Mouse (Mus musculus) lung, embryonic 16.5 days (tissue): ENCODE measurements at regions not wholly inside any gene's neighbourhood (a gene's known extent, or its start where the extent isn't known, plus 50 kb on each side); places are given as distances from the start of the nearest gene placed in this dataset.

Source experiments
- ATAC-seq: fragments of 200-750 bp; cut with Nextera tagmentation; 2 replicates; pipeline ENCODE4 v1.8.0; 2017; ENCODE audit warnings: low read depth, mild to moderate bottlenecking, moderate library complexity
- H3K27ac ChIP-seq: fragments of 300-500 bp; sonication (generic); 2 replicates; pipeline ENCODE4 v1.5.1; 2014; ENCODE audit warnings: mild to moderate bottlenecking, control low read depth, low read length
- H3K27me3 ChIP-seq: fragments of 300-500 bp; sonication (generic); 2 replicates; pipeline ENCODE4 v1.6.1; 2014; ENCODE audit warnings: low read depth, low read length, mixed read lengths; ENCODE audit not compliant: control insufficient read depth, insufficient read depth
- H3K36me3 ChIP-seq: fragments of 300-500 bp; sonication (generic); 2 replicates; pipeline ENCODE4 v1.6.1; 2014; ENCODE audit warnings: low read length; ENCODE audit not compliant: control insufficient read depth, insufficient read depth
- H3K4me1 ChIP-seq: fragments of 300-500 bp; sonication (generic); replicated peaks from 2 replicates; pipeline ENCODE4 v1.6.1; 2014; ENCODE audit warnings: low read length, mixed read lengths; ENCODE audit not compliant: control insufficient read depth, insufficient read depth
- H3K4me2 ChIP-seq: fragments of 300-500 bp; sonication (generic); 2 replicates; pipeline ENCODE4 v1.6.1; 2014; ENCODE audit warnings: low read depth, low read length, control low read depth
- H3K4me3 ChIP-seq: fragments of 300-500 bp; sonication (generic); 2 replicates; pipeline ENCODE4 v1.5.1; 2014; ENCODE audit warnings: mild to moderate bottlenecking, low read length, control low read depth
- H3K9ac ChIP-seq: fragments of 300-500 bp; sonication (generic); 2 replicates; pipeline ENCODE4 v1.6.1; 2014; ENCODE audit warnings: low read length, control low read depth
- H3K9me3 ChIP-seq: fragments of 300-500 bp; sonication (generic); 2 replicates; pipeline ENCODE4 v1.6.1; 2016; ENCODE audit warnings: low read length; ENCODE audit not compliant: control insufficient read depth
- WGBS: fragments of 180-500 bp; shearing (Covaris S2); extraction: QIAGEN DNeasy Blood & Tissue Kit; methylation state at CpG from one replicate; pipeline ENCODE4 v1.1.7; 2014; 5-methylcytosine and 5-hydroxymethylcytosine counted together

GRCm38 (mm10) chr1:94642296-94642695 is 589.9 kb upstream of the Pdcd1 start:
- no peaks in the 10 kb centered on the region for H3K4me1 ChIP-seq
- no peak overlapping the region for H3K9ac ChIP-seq
- WGBS: 76% methylated on average over 1 of the region's 1 CpGs
- ATAC-seq: no peak
- no peaks in the 10 kb centered on the region for H3K9me3 ChIP-seq
- no peaks in the 10 kb centered on the region for H3K27me3 ChIP-seq
- no peak overlapping the region for H3K4me3 ChIP-seq
- no peaks in the 10 kb centered on the region for H3K36me3 ChIP-seq
- H3K27ac ChIP-seq: no peak overlapping the region
- no peak overlapping the region for H3K4me2 ChIP-seq

GRCm38 (mm10) chr1:94658218-94658617 is 605.9 kb upstream of the Pdcd1 start:
- no peaks in the 10 kb centered on the region for H3K4me1 ChIP-seq
- H3K9ac ChIP-seq: no peak overlapping the region
- H3K36me3 ChIP-seq: no peaks in the 10 kb centered on the region
- no peak overlapping the region for H3K27ac ChIP-seq
- no peaks in the 10 kb centered on the region for H3K9me3 ChIP-seq
- no peaks in the 10 kb centered on the region for H3K27me3 ChIP-seq
- H3K4me3 ChIP-seq: no peak overlapping the region
- H3K4me2 ChIP-seq: no peak overlapping the region
- ATAC-seq: no peak

- no peaks in the 10 kb centered on the region for H3K4me1 ChIP-seq
- no peak overlapping the region for H3K27ac ChIP-seq
- no peak overlapping the region for H3K4me3 ChIP-seq
- WGBS: 62% methylated on average over 4 of the region's 4 CpGs
- no peaks in the 10 kb centered on the region for H3K36me3 ChIP-seq
- no peak overlapping the region for H3K9ac ChIP-seq
- no peak for ATAC-seq
- H3K27me3 ChIP-seq: no peaks in the 10 kb centered on the region
- H3K4me2 ChIP-seq: no peak overlapping the region
- no peaks in the 10 kb centered on the region for H3K9me3 ChIP-seq
These were observed 619.3 kb upstream of the Pdcd1 start for GRCm38 (mm10) chr1:94671641-94672040.

- ATAC-seq: no peak
- WGBS: 46% methylated on average over 1 of the region's 1 CpGs
- Histone ChIP-seq H3K4me3 (no peak overlapping the region), H3K4me1 (no peaks in the 10 kb centered on the region), H3K9me3 (no peaks in the 10 kb centered on the region), H3K36me3 (no peaks in the 10 kb centered on the region), H3K9ac (no peak overlapping the region), H3K27ac (no peak overlapping the region), H3K4me2 (no peak overlapping the region), H3K27me3 (no peaks in the 10 kb centered on the region)
These were observed 612.9 kb upstream of the Fam174a start for GRCm38 (mm10) chr1:94700517-94700916.

GRCm38 (mm10) chr1:94701688-94702087 is 611.7 kb upstream of the Fam174a start:
- no peaks in the 10 kb centered on the region for H3K4me1 ChIP-seq
- no peak overlapping the region for H3K27ac ChIP-seq
- no peak for ATAC-seq
- no peaks in the 10 kb centered on the region for H3K9me3 ChIP-seq
- WGBS: 88% methylated on average over 1 of the region's 1 CpGs
- H3K9ac ChIP-seq: no peak overlapping the region
- H3K4me3 ChIP-seq: no peak overlapping the region
- H3K36me3 ChIP-seq: no peaks in the 10 kb centered on the region
- H3K27me3 ChIP-seq: no peaks in the 10 kb centered on the region
- no peak overlapping the region for H3K4me2 ChIP-seq

- Histone ChIP-seq H3K9me3 (no peaks in the 10 kb centered on the region), H3K27ac (no peak overlapping the region), H3K4me3 (no peak overlapping the region), H3K27me3 (no peaks in the 10 kb centered on the region), H3K9ac (no peak overlapping the region), H3K4me2 (no peak overlapping the region), H3K36me3 (no peaks in the 10 kb centered on the region), H3K4me1 (0 out of 2 replicates have a peak, but pooled peaks cover 2% of the 10 kb centered on the region)
- ATAC-seq: no peak
- 60% methylated on average over 5 of the region's 5 CpGs for WGBS
These were observed 600.6 kb upstream of the Fam174a start for GRCm38 (mm10) chr1:94712812-94713211.

GRCm38 (mm10) chr1:94717699-94718098 is 595.7 kb upstream of the Fam174a start:
- H3K9me3 ChIP-seq: no peaks in the 10 kb centered on the region
- ATAC-seq: peak; percentile 64; the same call in 1 of the 2 replicates
- WGBS: 36% methylated on average over 2 of the region's 2 CpGs
- no peak overlapping the region for H3K4me2 ChIP-seq
- no peaks in the 10 kb centered on the region for H3K4me1 ChIP-seq
- no peaks in the 10 kb centered on the region for H3K27me3 ChIP-seq
- H3K4me3 ChIP-seq: no peak overlapping the region
- no peak overlapping the region for H3K27ac ChIP-seq
- H3K36me3 ChIP-seq: no peaks in the 10 kb centered on the region
- H3K9ac ChIP-seq: no peak overlapping the region

- Histone ChIP-seq H3K4me1 (no peaks in the 10 kb centered on the region), H3K4me2 (no peak overlapping the region), H3K27ac (no peak overlapping the region), H3K4me3 (no peak overlapping the region), H3K27me3 (no peaks in the 10 kb centered on the region), H3K36me3 (no peaks in the 10 kb centered on the region), H3K9ac (no peak overlapping the region), H3K9me3 (no peaks in the 10 kb centered on the region)
- 19% methylated on average over 1 of the region's 1 CpGs for WGBS
- ATAC-seq: peak; percentile 85
These were observed 559.9 kb upstream of the Fam174a start for GRCm38 (mm10) chr1:94753523-94753922.

- H3K4me2 ChIP-seq: no peak overlapping the region
These were observed 524.3 kb upstream of the Fam174a start for GRCm38 (mm10) chr1:94789019-94789585.

GRCm38 (mm10) chr1:94790604-94791003 is 522.8 kb upstream of the Fam174a start:
- ATAC-seq: no peak
- Histone ChIP-seq H3K4me1 (no peaks in the 10 kb centered on the region), H3K36me3 (no peaks in the 10 kb centered on the region), H3K9me3 (no peaks in the 10 kb centered on the region), H3K4me2 (no peak overlapping the region), H3K9ac (no peak overlapping the region), H3K27me3 (no peaks in the 10 kb centered on the region), H3K4me3 (no peak overlapping the region), H3K27ac (no peak overlapping the region)
- 61% methylated on average over 7 of the region's 7 CpGs for WGBS

More at GRCm38 (mm10) chr1:94789019-94789585, 524.3 kb upstream of the Fam174a start:
- no peaks in the 10 kb centered on the region for H3K9me3 ChIP-seq
- H3K4me1 ChIP-seq: no peaks in the 10 kb centered on the region
- no peak for ATAC-seq
- H3K36me3 ChIP-seq: no peaks in the 10 kb centered on the region
- H3K27me3 ChIP-seq: no peaks in the 10 kb centered on the region
- H3K9ac ChIP-seq: no peak overlapping the region
- no peak overlapping the region for H3K4me3 ChIP-seq
- WGBS: 90% methylated on average over 2 of the region's 2 CpGs
- no peak overlapping the region for H3K27ac ChIP-seq
